Mouse (Mus musculus) thymus, adult 2 months (tissue): ENCODE data around the gene Acap1. TPM values are rescaled to one million over a fixed set of nuclear protein-coding genes. Genes with fewer than 3 reads are reported as not detected.

Experiments
- DNase-seq: peaks from one replicate; pipeline ENCODE4 v3.0.0; 2021
- H3K27ac ChIP-seq: fragments of 200-500 bp; 2 replicates; pipeline ENCODE4 v1.5.1; 2012; ENCODE audit warnings: low read length, control low read depth; ENCODE audit not compliant: control insufficient read depth, insufficient read depth
- H3K27me3 ChIP-seq: fragments of 200-500 bp; 2 replicates; pipeline ENCODE4 v1.6.1; 2012; ENCODE audit warnings: mild to moderate bottlenecking, low read length, moderate library complexity, mixed read lengths; ENCODE audit not compliant: control insufficient read depth, insufficient read depth
- H3K36me3 ChIP-seq: fragments of 200-500 bp; 2 replicates; pipeline ENCODE4 v1.6.1; 2012; ENCODE audit warnings: mild to moderate bottlenecking, low read length, moderate library complexity; ENCODE audit not compliant: control insufficient read depth, insufficient read depth
- H3K4me1 ChIP-seq: fragments of 200-500 bp; replicated peaks from 2 replicates; pipeline ENCODE4 v1.6.1; 2012; ENCODE audit warnings: low read length; ENCODE audit not compliant: control insufficient read depth, insufficient read depth
- H3K4me3 ChIP-seq: fragments of 200-500 bp; 2 replicates; pipeline ENCODE4 v1.5.1; 2012; ENCODE audit warnings: mild to moderate bottlenecking, low read length, control low read depth, moderate library complexity; ENCODE audit not compliant: control insufficient read depth, insufficient read depth
- CTCF ChIP-seq: fragments of 200-500 bp; IDR thresholded peaks from 2 replicates; pipeline ENCODE4 v1.5.1; 2012; ENCODE audit warnings: mild to moderate bottlenecking, control low read depth, low read length, moderate library complexity, borderline replicate concordance; ENCODE audit not compliant: control insufficient read depth, poor library complexity, insufficient read depth; ENCODE audit errors: extremely low read depth
- POLR2A ChIP-seq: fragments of 200-500 bp; IDR thresholded peaks from 2 replicates; pipeline ENCODE4 v1.6.1; 2012; ENCODE audit warnings: mild to moderate bottlenecking, low read length, control low read depth, moderate library complexity; ENCODE audit not compliant: control insufficient read depth, poor library complexity, insufficient read depth; ENCODE audit errors: extremely low read depth
- WGBS: fragments of 180-500 bp; shearing (Covaris S2); methylation state at CpG from one replicate; pipeline ENCODE4 v1.1.7; 2018; 5-methylcytosine and 5-hydroxymethylcytosine counted together
- polyA plus RNA-seq: library from polyadenylated mRNA; depleted of rRNA; stranded (reverse); fragments of >200 nt; gene quantifications from 2 replicates; pipeline ENCODE4 v1.2.3, GENCODE M21; 2012

Acap1 gene
- polyA plus RNA-seq, 1 experiment: 462 TPM

DNA sequence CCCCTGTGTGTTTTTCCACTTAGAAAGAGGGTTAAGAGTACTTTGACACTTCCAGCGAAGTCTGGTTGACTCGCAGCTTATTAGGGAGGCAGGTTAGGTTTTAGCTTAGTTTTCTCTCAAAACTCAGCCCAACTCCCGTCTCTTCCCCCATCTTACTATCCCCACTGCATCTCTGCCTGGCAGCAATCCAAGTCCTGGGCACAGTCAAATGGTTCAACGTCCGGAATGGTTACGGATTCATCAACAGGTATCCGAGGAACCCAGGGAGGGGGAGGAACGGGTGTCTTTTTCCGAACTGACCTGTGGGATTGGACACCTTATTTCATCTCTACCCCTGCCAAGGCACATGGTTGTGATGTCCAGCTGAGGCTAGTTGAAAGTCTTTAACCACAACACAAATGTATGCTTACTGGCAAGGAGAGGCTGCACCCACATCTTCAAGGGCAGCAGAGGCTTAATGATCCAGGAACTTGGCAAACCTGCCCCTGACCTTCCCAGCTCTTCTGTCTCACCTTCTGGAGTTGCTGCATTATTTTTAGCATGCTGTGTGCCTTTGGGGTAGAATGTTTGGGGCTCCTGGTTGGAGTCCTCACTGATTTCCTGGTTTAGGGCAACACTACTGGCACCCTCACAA, 41.5 kb upstream of the Acap1 start:
- Histone ChIP-seq H3K4me1 (peaks cover 30% of the 10 kb centered on the region), H3K27ac (no peak overlapping the region), H3K36me3 (no peaks in the 10 kb centered on the region), H3K4me3 (no peak overlapping the region), H3K27me3 (no peaks in the 10 kb centered on the region)
- 67% methylated on average over 9 of the region's 9 CpGs for WGBS
- no peak for DNase-seq
- TF ChIP-seq CTCF (no peak), POLR2A (no peak)

DNA sequence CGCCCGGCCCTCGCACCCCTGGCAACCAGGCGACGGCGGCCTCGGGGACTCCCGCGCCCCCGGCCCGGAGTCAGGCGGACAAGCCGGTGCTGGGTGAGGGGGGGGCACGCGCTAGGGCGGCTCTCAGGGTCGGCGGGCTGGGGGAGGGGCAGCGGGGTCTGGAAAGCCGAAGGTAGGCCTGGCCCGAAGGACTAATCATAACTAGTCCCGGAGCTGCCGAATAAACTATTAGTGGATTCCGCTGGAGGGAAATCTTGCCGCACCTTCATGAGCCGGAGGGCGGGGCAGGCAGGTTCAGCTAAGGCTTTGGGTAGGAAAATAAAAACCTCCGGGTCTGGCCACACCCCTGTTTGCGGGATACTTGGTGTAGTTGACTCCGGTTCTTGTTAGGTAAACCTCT, 40.8 kb upstream of the Acap1 start:
- H3K4me1 ChIP-seq: peaks cover 36% of the 10 kb centered on the region
- DNase-seq: peak; percentile 35
- peak overlapping the region; percentile 50 for H3K4me3 ChIP-seq
- H3K36me3 ChIP-seq: no peaks in the 10 kb centered on the region
- 3% methylated on average over 30 of the region's 30 CpGs for WGBS
- H3K27ac ChIP-seq: no peak overlapping the region
- TF ChIP-seq CTCF: no peak
- no peak for TF ChIP-seq POLR2A
- no peaks in the 10 kb centered on the region for H3K27me3 ChIP-seq

DNA sequence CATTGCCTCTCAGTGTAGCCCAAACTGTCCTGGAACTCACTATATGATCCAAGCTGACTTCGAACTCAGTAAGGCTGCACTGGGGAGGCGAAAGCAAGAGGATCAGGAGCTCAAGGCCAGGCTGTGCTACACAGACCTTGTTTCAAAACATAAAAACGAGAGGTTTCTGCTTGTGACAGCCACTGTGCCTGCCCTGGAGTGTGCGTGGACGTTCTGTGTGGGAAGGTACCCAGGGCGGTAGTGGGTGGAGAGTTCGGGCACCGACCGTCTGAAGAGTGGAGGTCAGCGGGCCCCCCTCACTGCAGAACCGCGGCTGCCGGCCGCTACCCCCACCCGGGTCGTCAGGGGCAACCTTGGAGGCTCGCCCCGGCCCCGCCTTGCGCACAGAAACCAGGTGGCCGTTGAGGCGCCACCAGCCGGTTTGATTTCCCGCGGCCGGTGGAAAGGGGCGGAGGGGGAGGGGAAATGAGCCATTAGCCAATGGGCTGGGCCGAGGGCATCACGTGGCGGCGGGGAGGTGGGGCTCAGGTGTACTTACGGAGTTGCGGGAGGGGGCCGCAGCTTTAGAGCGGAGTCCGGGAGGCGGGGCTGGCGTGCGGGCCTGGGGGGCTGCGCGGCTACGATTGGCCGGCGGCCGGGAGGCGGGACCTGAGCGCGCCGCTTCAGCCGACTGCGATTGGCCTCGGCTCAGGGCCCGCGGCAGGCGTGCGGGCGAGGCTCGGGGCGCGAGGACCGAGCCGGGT, 40.0 kb upstream of the Acap1 start, which contains the start of gene Ybx2:
Gene Ybx2, plus strand, starts transcription at position 660 of the 743 bp plus-strand sequence.
- Histone ChIP-seq H3K36me3 (no peaks in the 10 kb centered on the region), H3K27me3 (no peaks in the 10 kb centered on the region), H3K4me3 (peak within 1 kb of the TSS; percentile 50), H3K4me1 (peaks cover 39% of the 10 kb centered on the region), H3K27ac (no peak within 1 kb of the TSS)
- DNase-seq: peak; percentile 92
- TF ChIP-seq POLR2A (no peak), CTCF (no peak)
- WGBS: 2% methylated on average over 62 of the region's 62 CpGs

DNA sequence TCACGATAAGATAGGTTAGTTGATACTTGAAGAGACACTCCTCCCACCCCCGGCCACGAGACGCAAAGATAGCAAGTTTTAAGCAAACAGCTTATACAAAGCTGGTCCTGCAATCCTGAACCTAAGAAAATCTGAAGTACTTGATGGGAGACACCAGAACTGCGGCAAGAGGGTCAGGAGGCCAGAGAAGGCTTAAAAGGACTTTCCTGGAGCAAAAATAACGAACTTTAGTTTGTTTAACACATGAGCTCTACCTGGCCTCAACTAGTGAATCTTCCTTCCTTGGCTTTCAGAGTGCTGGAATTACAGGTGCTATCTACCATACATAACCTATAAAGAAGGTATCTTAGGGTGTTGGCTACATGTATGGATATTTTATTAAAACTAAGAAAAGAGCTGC, 39.3 kb upstream of the Acap1 start:
- H3K27ac ChIP-seq: no peak overlapping the region

DNA sequence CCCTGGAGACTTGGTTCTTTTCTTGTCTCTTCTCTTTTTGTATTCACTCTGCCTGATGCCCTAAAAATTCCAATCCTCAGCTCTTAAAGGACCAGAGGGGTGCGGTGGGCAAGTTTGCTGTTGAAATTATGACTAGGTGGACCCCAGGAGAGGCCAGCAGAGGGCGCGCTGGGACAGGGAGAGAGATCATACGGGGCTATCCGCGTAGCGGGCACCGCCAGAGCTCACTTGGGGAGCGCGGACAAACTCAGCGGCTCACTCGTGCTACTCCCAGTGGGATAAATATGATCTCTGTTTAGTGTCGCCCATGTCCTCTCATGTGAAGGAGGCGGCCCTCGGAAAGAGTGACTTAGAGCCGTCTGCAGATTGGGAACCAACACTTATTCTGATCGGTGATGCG, 38.8 kb upstream of the Acap1 start:
- 1% methylated on average over 18 of the region's 18 CpGs for WGBS
- H3K27ac ChIP-seq: peak overlapping the region; percentile 35; the same call in 1 of the 2 replicates
- no peaks in the 10 kb centered on the region for H3K36me3 ChIP-seq
- no peaks in the 10 kb centered on the region for H3K27me3 ChIP-seq
- peak; percentile 93 for DNase-seq
- peak overlapping the region; percentile 29 for H3K4me3 ChIP-seq
- peaks cover 39% of the 10 kb centered on the region for H3K4me1 ChIP-seq
- TF ChIP-seq CTCF (peak; percentile 95), POLR2A (no peak)

More for the DNA sequence above, 39.3 kb upstream of the Acap1 start:
- DNase-seq: no peak
- 19% methylated on average over 6 of the region's 6 CpGs for WGBS
- Histone ChIP-seq H3K36me3 (no peaks in the 10 kb centered on the region), H3K27me3 (no peaks in the 10 kb centered on the region), H3K4me3 (no peak overlapping the region), H3K4me1 (peaks cover 39% of the 10 kb centered on the region)
- TF ChIP-seq CTCF: no peak
- TF ChIP-seq POLR2A: no peak

DNA sequence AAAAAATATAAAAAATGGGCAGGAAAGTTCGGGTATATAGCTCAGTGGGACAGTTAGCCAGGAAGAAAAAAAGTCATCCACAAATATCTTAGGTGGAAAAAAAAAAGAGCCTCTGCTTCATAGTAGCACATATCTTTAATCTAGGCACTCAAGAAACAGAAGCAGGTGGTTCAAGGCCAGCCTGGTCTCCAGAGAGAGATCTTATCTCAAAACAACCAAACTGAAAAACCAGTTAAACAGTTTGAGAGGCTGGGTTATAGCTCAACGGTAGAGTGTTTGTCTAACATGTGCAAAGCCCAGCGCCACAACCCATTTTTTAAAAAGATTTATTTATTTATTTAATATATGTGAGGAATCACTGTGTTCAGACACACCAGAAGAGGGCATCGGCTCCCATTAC, 37.7 kb upstream of the Acap1 start:
- H3K27me3 ChIP-seq: no peaks in the 10 kb centered on the region
- H3K4me1 ChIP-seq: peaks cover 39% of the 10 kb centered on the region
- no peak overlapping the region for H3K4me3 ChIP-seq
- DNase-seq: no peak
- H3K36me3 ChIP-seq: no peaks in the 10 kb centered on the region
- H3K27ac ChIP-seq: no peak overlapping the region
- TF ChIP-seq POLR2A (no peak), CTCF (no peak)
- 10% methylated on average over 4 of the region's 4 CpGs for WGBS
